Mouse (Mus musculus): Measurements from ENCODE around the gene Ppm1f. TPM values are rescaled to one million over a fixed set of nuclear protein-coding genes. Genes with fewer than 3 reads are reported as not detected.
A peak's percentile ranks its signal among the peaks of the same experiment; 100 is the strongest.

Gene Ppm1f
- polyA plus RNA-seq, 1 experiment from 2014 or later: 29.2 TPM

- WGBS: under 1% methylated on average over 49 of the region's 49 CpGs
- Histone ChIP-seq H3K4me1 (peaks cover 12% of the 10 kb centered on the region; the same call in 1 of the 2 replicates), H3K27ac (peak within 1 kb of the TSS; percentile 95), H3K27me3 (ENCODE audit: insufficient read depth, poor library complexity, severe bottlenecking) (no peaks in the 10 kb centered on the region), H3K36me3 (peaks cover 8% of the 10 kb centered on the region), H3K4me3 (peak within 1 kb of the TSS; percentile 80), H3K9me3 (no peaks in the 10 kb centered on the region)
- peak; percentile 98 for DNase-seq (ENCODE audit: low spot score)
Measured at GRCm38 (mm10) chr16:16870617-16871331, 25.5 kb upstream of the Ppm1f start, which contains the start of the genes Top3b and Vpreb1. TSS of gene Top3b (plus strand) at chr16:16870736. TSS of gene Vpreb1 (minus strand) at chr16:16870843.

GRCm38 (mm10) chr16:16879025-16879424 is 17.2 kb upstream of the Ppm1f start:
- Histone ChIP-seq H3K27me3 (ENCODE audit: insufficient read depth, poor library complexity, severe bottlenecking) (no peaks in the 10 kb centered on the region), H3K27ac (no peak overlapping the region), H3K9me3 (no peaks in the 10 kb centered on the region), H3K4me3 (no peak overlapping the region), H3K36me3 (peaks cover 88% of the 10 kb centered on the region), H3K4me1 (no peaks in the 10 kb centered on the region)
- WGBS: 91% methylated on average over 5 of the region's 5 CpGs
- no peak for DNase-seq (ENCODE audit: low spot score)

- H3K9me3 ChIP-seq: no peaks in the 10 kb centered on the region
- H3K36me3 ChIP-seq: peaks cover 100% of the 10 kb centered on the region
- no peak overlapping the region for H3K27ac ChIP-seq
- WGBS: 93% methylated on average over 1 of the region's 1 CpGs
- no peak for DNase-seq (ENCODE audit: low spot score)
- H3K4me1 ChIP-seq: no peaks in the 10 kb centered on the region
- no peaks in the 10 kb centered on the region for H3K27me3 ChIP-seq (ENCODE audit: insufficient read depth, poor library complexity, severe bottlenecking)
- no peak overlapping the region for H3K4me3 ChIP-seq
Measured at GRCm38 (mm10) chr16:16888341-16888740, 7.9 kb upstream of the Ppm1f start.

- DNase-seq (ENCODE audit: low spot score): no peak
- no peaks in the 10 kb centered on the region for H3K9me3 ChIP-seq
- H3K4me1 ChIP-seq: peaks cover 5% of the 10 kb centered on the region
- no peaks in the 10 kb centered on the region for H3K27me3 ChIP-seq (ENCODE audit: insufficient read depth, poor library complexity, severe bottlenecking)
- H3K4me3 ChIP-seq: no peak overlapping the region
- H3K27ac ChIP-seq: no peak overlapping the region
- WGBS: 93% methylated on average over 7 of the region's 7 CpGs
- H3K36me3 ChIP-seq: peaks cover 69% of the 10 kb centered on the region
Measured at GRCm38 (mm10) chr16:16892366-16892765, 3.9 kb upstream of the Ppm1f start.

GRCm38 (mm10) chr16:16896015-16896381 is 271 bp upstream of the Ppm1f start:
- Histone ChIP-seq H3K9me3 (no peaks in the 10 kb centered on the region), H3K4me3 (peak overlapping the region; percentile 75), H3K27me3 (ENCODE audit: insufficient read depth, poor library complexity, severe bottlenecking) (no peaks in the 10 kb centered on the region), H3K27ac (peak overlapping the region; percentile 88), H3K36me3 (peaks cover 40% of the 10 kb centered on the region), H3K4me1 (peaks cover 13% of the 10 kb centered on the region)
- 30% methylated on average over 4 of the region's 4 CpGs for WGBS
- DNase-seq (ENCODE audit: low spot score): no peak

- peak overlapping the region; percentile 75 for H3K4me3 ChIP-seq
- H3K9me3 ChIP-seq: no peaks in the 10 kb centered on the region
- peak overlapping the region; percentile 88 for H3K27ac ChIP-seq
- no peak for DNase-seq (ENCODE audit: low spot score)
- peaks cover 29% of the 10 kb centered on the region for H3K36me3 ChIP-seq
- WGBS: 33% methylated on average over 10 of the region's 10 CpGs
- H3K4me1 ChIP-seq: peaks cover 13% of the 10 kb centered on the region
- H3K27me3 ChIP-seq (ENCODE audit: insufficient read depth, poor library complexity, severe bottlenecking): no peaks in the 10 kb centered on the region
Measured at GRCm38 (mm10) chr16:16897056-16897584, 851 bp downstream of the Ppm1f start.

- Histone ChIP-seq H3K4me1 (peaks cover 15% of the 10 kb centered on the region; the same call in 1 of the 2 replicates), H3K4me3 (no peak overlapping the region), H3K36me3 (peaks cover 39% of the 10 kb centered on the region), H3K27ac (no peak overlapping the region), H3K9me3 (no peaks in the 10 kb centered on the region), H3K27me3 (ENCODE audit: insufficient read depth, poor library complexity, severe bottlenecking) (no peaks in the 10 kb centered on the region)
- 79% methylated on average over 4 of the region's 4 CpGs for WGBS
- no peak for DNase-seq (ENCODE audit: low spot score)
Measured at GRCm38 (mm10) chr16:16902329-16902728, 6.1 kb downstream of the Ppm1f start.

GRCm38 (mm10) chr16:16903188-16903587 is 6.9 kb downstream of the Ppm1f start:
- Histone ChIP-seq H3K27ac (0 out of 2 replicates have a peak overlapping the region, but pooled peaks have one; percentile 3), H3K4me3 (no peak overlapping the region), H3K9me3 (no peaks in the 10 kb centered on the region), H3K36me3 (peaks cover 39% of the 10 kb centered on the region), H3K27me3 (ENCODE audit: insufficient read depth, poor library complexity, severe bottlenecking) (no peaks in the 10 kb centered on the region), H3K4me1 (peaks cover 10% of the 10 kb centered on the region; the same call in 1 of the 2 replicates)
- 81% methylated on average over 5 of the region's 5 CpGs for WGBS
- DNase-seq (ENCODE audit: low spot score): no peak

GRCm38 (mm10) chr16:16907799-16908198 is 11.5 kb downstream of the Ppm1f start:
- WGBS: 59% methylated on average over 6 of the region's 6 CpGs

GRCm38 (mm10) chr16:16911641-16912597 is 15.7 kb downstream of the Ppm1f start:
- H3K4me1 ChIP-seq: peaks cover 8% of the 10 kb centered on the region
- H3K36me3 ChIP-seq: peaks cover 75% of the 10 kb centered on the region
- H3K9me3 ChIP-seq: no peaks in the 10 kb centered on the region
- 46% methylated on average over 13 of the region's 13 CpGs for WGBS
- H3K27me3 ChIP-seq (ENCODE audit: insufficient read depth, poor library complexity, severe bottlenecking): no peaks in the 10 kb centered on the region
- H3K27ac ChIP-seq: peak overlapping the region; percentile 76
- peak; percentile 90 for DNase-seq (ENCODE audit: low spot score)
- no peak overlapping the region for H3K4me3 ChIP-seq

More at GRCm38 (mm10) chr16:16907799-16908198, 11.5 kb downstream of the Ppm1f start:
- Histone ChIP-seq H3K27ac (peak overlapping the region; percentile 52; the same call in 1 of the 2 replicates), H3K4me3 (no peak overlapping the region), H3K9me3 (no peaks in the 10 kb centered on the region), H3K27me3 (ENCODE audit: insufficient read depth, poor library complexity, severe bottlenecking) (no peaks in the 10 kb centered on the region), H3K36me3 (peaks cover 66% of the 10 kb centered on the region), H3K4me1 (peaks cover 15% of the 10 kb centered on the region)
- DNase-seq (ENCODE audit: low spot score): peak; percentile 83

GRCm38 (mm10) chr16:16913440-16913839 is 17.2 kb downstream of the Ppm1f start:
- H3K9me3 ChIP-seq: no peaks in the 10 kb centered on the region
- H3K4me1 ChIP-seq: peaks cover 8% of the 10 kb centered on the region
- H3K27me3 ChIP-seq (ENCODE audit: insufficient read depth, poor library complexity, severe bottlenecking): no peaks in the 10 kb centered on the region
- H3K27ac ChIP-seq: no peak overlapping the region
- no peak overlapping the region for H3K4me3 ChIP-seq
- DNase-seq (ENCODE audit: low spot score): no peak
- H3K36me3 ChIP-seq: peaks cover 89% of the 10 kb centered on the region
- 84% methylated on average over 1 of the region's 1 CpGs for WGBS

- no peaks in the 10 kb centered on the region for H3K9me3 ChIP-seq
- no peak overlapping the region for H3K27ac ChIP-seq
- WGBS: 89% methylated on average over 7 of the region's 7 CpGs
- H3K36me3 ChIP-seq: peaks cover 93% of the 10 kb centered on the region
- DNase-seq (ENCODE audit: low spot score): no peak
- H3K4me1 ChIP-seq: no peaks in the 10 kb centered on the region
- no peaks in the 10 kb centered on the region for H3K27me3 ChIP-seq (ENCODE audit: insufficient read depth, poor library complexity, severe bottlenecking)
- H3K4me3 ChIP-seq: no peak overlapping the region
Measured at GRCm38 (mm10) chr16:16918441-16919117, 22.3 kb downstream of the Ppm1f start.
